Mouse (Mus musculus) layer of hippocampus, postnatal 10 days (tissue): ENCODE results near the gene Hk3. TPM values are rescaled to one million over a fixed set of nuclear protein-coding genes. Genes with fewer than 3 reads are reported as not detected.

Source experiments
- DNase-seq, 2 experiments: peaks; one replicate each; pipeline ENCODE4 v3.0.0; 2021; ENCODE audit warnings: low spot score in 2 of 2
- total RNA-seq, 2 experiments: library from RNA; stranded (reverse); gene quantifications; 2 replicates each; pipeline ENCODE4 v1.2.3; 2021

The Hk3 gene
- total RNA-seq, 2 experiments from 2014 or later = 1.7 to 2.6 TPM

GRCm38 (mm10) chr13:55004646-55005045 lies 16.5 kb downstream of the Hk3 start:
- DNase-seq = peak in 1 of 2 experiments; percentile 19

GRCm38 (mm10) chr13:55002090-55002489 lies 19.1 kb downstream of the Hk3 start:
- DNase-seq = no peak

DNA sequence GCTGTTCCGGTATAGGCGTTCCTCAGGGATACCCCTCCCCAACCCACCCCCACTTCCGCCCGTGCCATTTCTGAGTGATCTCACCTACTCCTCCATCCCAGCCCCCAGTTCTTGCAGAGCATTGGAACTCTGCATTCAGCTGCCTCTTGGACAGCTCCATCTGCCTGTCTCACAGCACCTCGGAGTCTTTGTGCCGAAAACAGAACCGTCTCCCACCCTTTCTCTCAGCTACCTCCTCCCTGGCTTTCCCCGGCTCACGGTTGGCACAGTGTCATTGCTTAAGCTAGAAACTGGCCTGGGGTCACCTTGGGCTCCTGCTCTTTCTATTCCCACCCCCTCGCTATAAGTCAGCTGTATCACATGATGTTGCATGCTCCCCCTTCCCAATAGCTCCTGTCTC lies 20.8 kb downstream of the Hk3 start:
- DNase-seq = peak in 1 of 2 experiments; percentile 10

GRCm38 (mm10) chr13:54997568-54997967 lies 23.6 kb downstream of the Hk3 start:
- no peak for DNase-seq

DNA sequence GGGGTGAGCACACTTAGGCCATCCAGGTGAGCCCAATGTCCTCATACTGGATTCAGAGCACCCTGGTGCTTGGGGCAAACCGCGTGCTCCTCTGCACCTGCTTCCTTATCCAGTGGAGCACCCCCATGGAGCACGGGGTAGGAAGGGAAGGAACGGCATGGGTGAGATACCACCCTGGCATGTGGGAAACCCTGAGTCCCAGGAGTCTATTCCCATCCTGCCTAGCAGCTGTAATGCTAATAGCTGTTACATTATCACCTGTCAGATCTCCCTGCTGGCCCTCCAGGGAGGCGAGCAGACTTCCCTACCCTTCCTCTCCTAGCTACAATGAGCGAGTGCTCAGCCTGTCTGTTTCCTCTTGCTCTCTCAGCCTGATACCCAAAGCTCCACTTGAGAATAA lies 26.0 kb downstream of the Hk3 start:
- no peak for DNase-seq

- DNase-seq = no peak
Measured at GRCm38 (mm10) chr13:54994576-54994975, 26.6 kb downstream of the Hk3 start.

- peak in 1 of 2 experiments; percentile 55 for DNase-seq
Measured at GRCm38 (mm10) chr13:54992215-54992614, 29.0 kb downstream of the Hk3 start.

- no peak for DNase-seq
Measured at GRCm38 (mm10) chr13:54988181-54988760, 32.9 kb downstream of the Hk3 start.

GRCm38 (mm10) chr13:54987405-54987804 lies 33.8 kb downstream of the Hk3 start:
- DNase-seq = no peak

DNA sequence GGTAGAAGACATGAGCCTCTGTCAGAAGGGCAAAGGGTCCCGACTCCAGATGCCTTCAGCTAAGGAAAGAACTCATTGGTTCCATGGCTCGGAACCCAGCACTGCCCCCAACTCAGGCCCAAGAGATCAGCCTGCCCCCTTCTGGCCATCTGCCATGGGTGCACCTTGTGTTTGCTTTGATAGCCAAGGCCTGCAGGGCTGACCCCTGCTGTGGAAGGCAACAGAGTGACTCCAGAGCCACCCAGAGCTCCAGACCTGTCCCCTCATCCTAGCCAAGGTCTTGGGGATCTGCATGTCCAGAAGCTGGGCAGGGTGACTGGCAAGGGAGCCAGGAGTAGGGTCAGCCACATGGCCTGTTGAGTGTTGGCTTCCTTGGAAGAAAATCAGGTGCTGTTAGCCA lies 37.6 kb downstream of the Hk3 start:
- no peak for DNase-seq

DNA sequence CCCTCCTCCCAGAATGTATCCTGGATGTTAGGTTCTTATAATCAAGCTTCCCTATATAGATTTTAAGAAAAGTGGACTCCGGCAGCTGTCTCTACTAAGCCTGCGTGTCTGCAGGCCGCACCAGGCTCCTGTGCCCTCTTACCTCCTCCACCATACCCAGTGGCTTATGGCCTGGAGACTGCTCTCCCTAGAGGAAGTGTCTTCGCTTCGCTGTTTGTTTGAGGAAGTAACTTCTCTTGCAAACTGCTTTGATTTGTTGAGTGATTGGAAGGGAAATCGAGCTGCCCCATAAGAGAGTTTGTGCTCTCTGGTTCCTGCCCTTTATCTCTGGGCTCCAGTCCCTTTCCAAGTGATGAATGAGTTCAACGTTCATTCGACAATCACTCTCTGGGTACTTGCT lies 38.2 kb downstream of the Hk3 start:
- no peak for DNase-seq

DNA sequence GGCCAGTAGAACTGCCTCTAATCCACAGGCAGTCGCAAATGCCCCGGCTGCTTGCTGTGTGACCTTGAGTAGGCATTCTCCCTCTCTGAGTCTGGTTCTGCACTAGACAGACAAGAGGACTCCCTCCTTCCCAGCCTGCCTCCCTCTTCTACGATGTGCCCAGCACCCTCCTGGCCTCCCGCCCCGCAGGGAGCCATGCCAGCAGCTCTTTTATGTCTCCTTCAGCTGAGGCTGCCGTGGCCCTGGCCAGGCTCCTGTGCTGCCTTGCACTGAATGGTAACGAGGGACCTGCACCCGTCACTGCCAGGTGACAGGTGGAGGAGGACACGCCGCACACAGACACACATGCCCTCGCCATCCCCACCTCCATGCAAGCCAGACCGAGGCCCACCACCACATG lies 40.2 kb downstream of the Hk3 start:
- peak; percentile 60 to 74 for DNase-seq

- DNase-seq = peak in 1 of 2 experiments; percentile 48
Measured at GRCm38 (mm10) chr13:54978804-54979203, 42.4 kb downstream of the Hk3 start.

- DNase-seq = no peak
Measured at GRCm38 (mm10) chr13:54975546-54975945, 45.6 kb downstream of the Hk3 start.

DNA sequence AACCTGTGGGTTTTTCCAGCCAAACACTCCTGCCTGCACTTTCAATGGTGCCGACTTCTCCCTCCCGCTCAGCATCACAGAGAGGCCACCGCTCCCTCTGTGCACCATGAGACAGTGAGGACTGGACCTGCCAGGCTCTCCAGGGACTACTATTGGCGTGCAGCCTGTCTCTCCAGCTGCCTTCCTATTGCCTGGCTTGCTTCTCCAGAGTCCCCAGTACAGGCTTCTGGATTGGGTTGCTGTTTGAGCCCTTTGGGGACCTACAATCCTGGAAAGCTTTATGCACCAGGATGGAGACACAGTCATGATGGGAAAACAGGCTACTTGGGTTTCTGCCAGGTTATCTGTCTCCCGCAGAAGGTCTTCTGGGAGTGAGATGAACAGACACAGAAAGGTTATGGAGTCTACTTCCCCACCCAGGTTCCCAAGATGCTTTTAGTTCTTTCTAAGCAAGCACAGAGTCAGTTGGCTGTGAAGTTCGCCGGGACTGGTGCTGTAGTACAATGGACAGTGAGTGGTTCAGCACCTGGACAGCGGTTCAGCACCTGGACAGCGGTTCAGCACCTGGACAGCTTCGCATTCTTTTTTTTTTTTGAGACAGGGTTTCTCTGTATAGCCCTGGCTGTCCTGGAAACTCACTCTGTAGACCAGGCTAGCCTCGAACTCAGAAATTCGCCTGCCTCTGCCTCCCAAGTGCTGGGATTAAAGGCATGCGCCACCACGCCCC lies 50.5 kb downstream of the Hk3 start:
- no peak for DNase-seq

DNA sequence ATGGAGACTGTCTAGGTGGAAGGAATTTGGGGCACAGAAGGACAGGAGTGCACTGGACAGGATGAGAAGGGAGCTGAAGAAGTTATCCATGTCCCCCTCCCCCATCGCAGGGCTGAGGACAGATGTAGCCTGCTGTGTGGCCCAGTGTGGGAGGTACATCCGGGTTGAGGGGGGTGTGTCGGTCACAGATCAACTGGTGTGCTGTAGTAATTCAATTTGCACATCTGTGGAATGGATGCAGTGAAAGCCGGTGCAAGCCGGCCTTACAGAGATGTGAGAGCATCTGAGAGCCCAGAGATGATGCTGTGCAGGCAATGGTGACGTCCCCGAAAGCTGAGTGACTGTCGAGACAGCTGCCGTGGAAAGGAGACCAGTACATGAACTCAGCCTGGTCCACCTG lies 51.7 kb downstream of the Hk3 start:
- no peak for DNase-seq

- DNase-seq = no peak
Measured at GRCm38 (mm10) chr13:54968636-54969035, 52.5 kb downstream of the Hk3 start.

DNA sequence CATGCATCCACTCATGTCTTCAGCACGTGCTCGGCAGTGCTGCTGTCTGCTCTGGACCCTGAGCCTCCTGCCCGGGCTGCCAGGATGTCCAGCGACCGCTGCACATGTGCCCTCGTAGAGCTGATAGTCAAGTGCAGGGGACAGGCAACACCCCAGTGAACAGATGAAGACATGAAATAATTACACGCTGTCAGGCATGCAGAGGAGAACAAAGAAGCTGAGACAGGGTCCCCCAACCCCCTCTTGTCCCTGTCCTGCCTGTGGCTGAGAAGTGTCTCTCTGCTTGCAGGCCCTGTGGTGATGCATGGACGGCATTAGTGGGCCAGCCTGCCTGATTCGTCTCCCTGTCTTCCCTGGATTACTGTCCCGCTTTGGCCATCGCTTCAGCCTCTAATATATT lies 53.7 kb downstream of the Hk3 start:
- DNase-seq = no peak

- DNase-seq = no peak
Measured at GRCm38 (mm10) chr13:54965256-54965655, 55.9 kb downstream of the Hk3 start.

GRCm38 (mm10) chr13:54960491-54960890 lies 60.7 kb downstream of the Hk3 start:
- no peak for DNase-seq

GRCm38 (mm10) chr13:54959842-54960241 lies 61.3 kb downstream of the Hk3 start:
- no peak for DNase-seq

- DNase-seq = no peak
Measured at GRCm38 (mm10) chr13:54959059-54959701, 62.0 kb downstream of the Hk3 start.

DNA sequence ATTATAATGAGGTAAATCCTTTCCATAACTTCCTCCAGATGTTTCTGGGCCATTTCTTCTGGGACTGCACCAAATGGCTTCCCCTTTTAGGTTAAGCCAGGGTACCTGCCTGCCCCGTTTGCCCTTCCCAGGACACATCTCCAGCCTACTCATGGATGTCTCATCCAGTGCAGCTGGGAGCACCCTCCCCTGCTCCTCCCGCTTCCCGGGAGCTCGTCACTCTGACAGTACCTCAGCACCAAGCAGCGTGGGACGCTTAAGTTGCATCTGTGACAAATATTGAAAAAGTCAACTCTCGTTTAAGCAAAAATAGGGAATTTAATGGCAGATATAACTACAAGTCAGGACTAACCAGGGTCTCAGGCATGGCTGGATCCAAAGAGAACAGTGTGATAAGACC lies 63.9 kb downstream of the Hk3 start:
- no peak for DNase-seq
